Mouse (Mus musculus): ENCODE measurements at regions not wholly inside any gene's neighbourhood (a gene's known extent, or its start where the extent isn't known, plus 50 kb on each side); places are given as distances from the start of the nearest gene placed in this dataset.
"Not testable (repeated sequence)": the region's sequence is repeated elsewhere in the genome, so short reads cannot be mapped to it uniquely, and the experiment has no call there.

- in situ Hi-C loops (cut with MboI, MseI): no loop called here
These were observed 56.4 kb downstream of the Rassf10 start for GRCm38 (mm10) chr7:113010150-113010549.

GRCm38 (mm10) chr7:113017092-113017755 is 63.5 kb downstream of the Rassf10 start:
- in situ Hi-C loops (cut with MboI, MseI): no loop called here

- in situ Hi-C loops (cut with MboI, MseI): no loop called here
These were observed 67.7 kb downstream of the Rassf10 start for GRCm38 (mm10) chr7:113021412-113021811.

GRCm38 (mm10) chr7:113022516-113022915 is 68.8 kb downstream of the Rassf10 start:
- in situ Hi-C loops (cut with MboI, MseI): no loop called here

GRCm38 (mm10) chr7:113025758-113026157 is 72.0 kb downstream of the Rassf10 start:
- in situ Hi-C loops (cut with MboI, MseI): no loop called here

- in situ Hi-C loops (cut with MboI, MseI): no loop called here
These were observed 72.7 kb downstream of the Rassf10 start for GRCm38 (mm10) chr7:113026290-113027075.

- in situ Hi-C loops (cut with MboI, MseI): no loop called here
These were observed 73.5 kb downstream of the Rassf10 start for GRCm38 (mm10) chr7:113027125-113027801.

GRCm38 (mm10) chr7:113030053-113030752 is 76.4 kb downstream of the Rassf10 start:
- in situ Hi-C loops (cut with MboI, MseI): no loop called here

- in situ Hi-C loops (cut with MboI, MseI): no loop called here
These were observed 82.0 kb downstream of the Rassf10 start for GRCm38 (mm10) chr7:113035751-113036150.

- in situ Hi-C loops (cut with MboI, MseI): no loop called here
These were observed 84.3 kb downstream of the Rassf10 start for GRCm38 (mm10) chr7:113037825-113038613.

- in situ Hi-C loops (cut with MboI, MseI): no loop called here
These were observed 85.3 kb downstream of the Rassf10 start for GRCm38 (mm10) chr7:113038906-113039671.

GRCm38 (mm10) chr7:113045613-113046159 is 91.9 kb downstream of the Rassf10 start:
- in situ Hi-C loops (cut with MboI, MseI): not testable (repeated sequence)

- in situ Hi-C loops (cut with MboI, MseI): no loop called here
These were observed 92.6 kb downstream of the Rassf10 start for GRCm38 (mm10) chr7:113046406-113046805.

GRCm38 (mm10) chr7:113047583-113047982 is 93.8 kb downstream of the Rassf10 start:
- in situ Hi-C loops (cut with MboI, MseI): no loop called here

GRCm38 (mm10) chr7:113048097-113048795 is 94.5 kb downstream of the Rassf10 start:
- in situ Hi-C loops (cut with MboI, MseI): no loop called here

- in situ Hi-C loops (cut with MboI, MseI): no loop called here
These were observed 95.7 kb downstream of the Rassf10 start for GRCm38 (mm10) chr7:113049440-113049839.

- in situ Hi-C loops (cut with MboI, MseI): no loop called here
These were observed 99.2 kb downstream of the Rassf10 start for GRCm38 (mm10) chr7:113052952-113053351.

GRCm38 (mm10) chr7:113056421-113056820 is 102.7 kb downstream of the Rassf10 start:
- in situ Hi-C loops (cut with MboI, MseI): no loop called here

- in situ Hi-C loops (cut with MboI, MseI): no loop called here
These were observed 105.6 kb downstream of the Rassf10 start for GRCm38 (mm10) chr7:113059211-113059966.
